Mouse (Mus musculus) left cerebral cortex, postnatal 10 days (tissue): ENCODE measurements at regions not wholly inside any gene's neighbourhood (a gene's known extent, or its start where the extent isn't known, plus 50 kb on each side); places are given as distances from the start of the nearest gene placed in this dataset.
A peak's percentile ranks its signal among the peaks of the same experiment; 100 is the strongest.

ENCODE experiments used
- DNase-seq, 2 experiments: peaks; one replicate each; pipeline ENCODE4 v3.0.0; 2021 to 2022; ENCODE audit warnings: low spot score in 2 of 2, mixed read lengths in 1 of 2; ENCODE audit errors: extremely low spot score in 1 of 2
- intact Hi-C: fragments of 180-260 bp; cut with DNase I; formaldehyde crosslinking; loops from one replicate; pipeline ENCODE4 v1.15.1; 2025

- intact Hi-C loops: no loop called here
- no peak for DNase-seq
Measured at GRCm38 (mm10) chrX:140164859-140165258, 102.2 kb downstream of the Pih1h3b start.

GRCm38 (mm10) chrX:140165966-140166365 lies 103.3 kb downstream of the Pih1h3b start:
- intact Hi-C loops: no loop called here
- DNase-seq: no peak

- no peak for DNase-seq
- intact Hi-C loops: no loop called here
Measured at GRCm38 (mm10) chrX:140179850-140180249, 117.2 kb downstream of the Pih1h3b start.

GRCm38 (mm10) chrX:140183003-140183402 lies 120.3 kb downstream of the Pih1h3b start:
- intact Hi-C loops: no loop called here
- no peak for DNase-seq

GRCm38 (mm10) chrX:140203676-140204075 lies 138.4 kb upstream of the Frmpd3 start:
- DNase-seq: no peak
- intact Hi-C loops: no loop called here

- intact Hi-C loops: no loop called here
- no peak for DNase-seq
Measured at GRCm38 (mm10) chrX:140208791-140209190, 133.3 kb upstream of the Frmpd3 start.

- DNase-seq: no peak
Measured at GRCm38 (mm10) chrX:140212644-140213361, 129.3 kb upstream of the Frmpd3 start.

GRCm38 (mm10) chrX:140214198-140214849 lies 127.7 kb upstream of the Frmpd3 start:
- DNase-seq: peak in 1 of 2 experiments; percentile 4
- intact Hi-C loops: no loop called here

More at GRCm38 (mm10) chrX:140212644-140213361, 129.3 kb upstream of the Frmpd3 start:
- intact Hi-C loops: no loop called here

- no peak for DNase-seq
- intact Hi-C loops: no loop called here
Measured at GRCm38 (mm10) chrX:140255790-140256189, 86.3 kb upstream of the Frmpd3 start.

- intact Hi-C loops: no loop called here
- DNase-seq: no peak
Measured at GRCm38 (mm10) chrX:140269742-140270457, 72.2 kb upstream of the Frmpd3 start.

GRCm38 (mm10) chrX:140277327-140277947 lies 64.6 kb upstream of the Frmpd3 start:
- peak in 1 of 2 experiments; percentile 32 for DNase-seq
- intact Hi-C loops: no loop called here

- intact Hi-C loops: no loop called here
- DNase-seq: peak in 1 of 2 experiments; percentile 26
Measured at GRCm38 (mm10) chrX:140277978-140278729, 63.9 kb upstream of the Frmpd3 start.

GRCm38 (mm10) chrX:140279266-140279665 lies 62.8 kb upstream of the Frmpd3 start:
- intact Hi-C loops: no loop called here
- peak in 1 of 2 experiments; percentile 54 for DNase-seq

- intact Hi-C loops: no loop called here
- DNase-seq: peak in 1 of 2 experiments; percentile 24
Measured at GRCm38 (mm10) chrX:140280016-140280415, 62.0 kb upstream of the Frmpd3 start.
